Mouse (Mus musculus): ENCODE data around the gene Cpeb1.

- TF ChIP-seq MAFK (IDR thresholded peaks at IDR 0.05; ENCODE audit: insufficient read depth, low read depth, low read length), result no peak
- no peak for TF ChIP-seq HCFC1 (IDR thresholded peaks at IDR 0.05; ENCODE audit: borderline replicate concordance, insufficient read depth, low read length)
- no peak for TF ChIP-seq ZNF384 (IDR thresholded peaks at IDR 0.05; ENCODE audit: low read depth, low read length)
- no peak for TF ChIP-seq ZC3H11A (IDR thresholded peaks at IDR 0.05; ENCODE audit: borderline replicate concordance, low read depth, low read length)
- no peak for TF ChIP-seq CHD2 (IDR thresholded peaks at IDR 0.05; ENCODE audit: low read depth, low read length)
Measured at GRCm38 (mm10) chr7:81319749-81320148, 135.5 kb downstream of the Cpeb1 start.
